Mouse (Mus musculus) granulocyte monocyte progenitor cell, adult 5-6 weeks (primary cell): ENCODE measurements around the gene Cstb. TPM values are rescaled to one million over a fixed set of nuclear protein-coding genes. Genes with fewer than 3 reads are reported as not detected.

ENCODE experiments used
- ATAC-seq: replicated peaks from 2 replicates; pipeline ENCODE4 v1.8.0; 2016; ENCODE audit warnings: mild to moderate bottlenecking, moderate TSS enrichment, inconsistent platforms; ENCODE audit not compliant: poor library complexity, severe bottlenecking
- total RNA-seq, 2 experiments: library from RNA; stranded (forward) in 1 of 2; stranded (reverse) in 1 of 2; fragments of 200-712, 200-1000 nt in 1 of 2; fragments of >200 nt in 1 of 2; fragmentation: Nextera tagmentation in 1 of 2; gene quantifications; 2 replicates each; pipeline ENCODE4 v1.2.3; 2014 to 2017

The Cstb gene
- total RNA-seq (2014; fragmentation: Nextera tagmentation) (72.8 and 118 TPM in 2 replicates), total RNA-seq (2017) (37.3 and 43.4 TPM in 2 replicates)

- ATAC-seq = peak; percentile 86
These were observed at the start of gene Cstb for GRCm38 (mm10) chr10:78425181-78426041. TSS of gene Cstb (plus strand) at chr10:78425669.

DNA sequence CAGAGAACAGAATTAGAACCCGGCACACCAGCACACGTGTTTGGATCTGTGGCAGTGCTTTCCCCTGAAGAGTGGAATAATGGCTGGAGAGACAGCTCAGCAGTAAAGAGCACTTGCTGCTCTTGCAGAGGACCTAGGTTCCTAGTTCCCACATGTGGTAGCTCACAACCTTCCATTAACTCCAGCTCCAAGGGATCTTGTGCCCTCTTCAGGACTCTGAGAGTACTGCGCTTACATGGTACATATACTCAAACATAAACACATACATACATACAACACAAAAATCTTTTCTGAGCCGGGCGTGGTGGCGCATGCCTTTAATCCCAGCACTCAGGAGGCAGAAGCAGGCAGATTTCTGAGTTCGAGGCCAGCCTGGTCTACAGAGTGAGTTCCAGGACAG is 47.0 kb upstream of the Cstb start:
- ATAC-seq = no peak

- ATAC-seq = no peak
These were observed 41.9 kb upstream of the Cstb start for GRCm38 (mm10) chr10:78383567-78383966.

GRCm38 (mm10) chr10:78385520-78385919 is 39.9 kb upstream of the Cstb start:
- no peak for ATAC-seq

- no peak for ATAC-seq
These were observed 37.1 kb upstream of the Cstb start for GRCm38 (mm10) chr10:78388216-78388980.

GRCm38 (mm10) chr10:78390982-78391470 is 34.4 kb upstream of the Cstb start:
- ATAC-seq = no peak

- ATAC-seq = peak; percentile 68
These were observed 33.4 kb upstream of the Cstb start for GRCm38 (mm10) chr10:78392072-78392471.

- ATAC-seq = no peak
These were observed 30.1 kb upstream of the Cstb start for GRCm38 (mm10) chr10:78395377-78395776.

- peak; percentile 82 for ATAC-seq
These were observed 29.4 kb upstream of the Cstb start for GRCm38 (mm10) chr10:78395819-78396624.

- no peak for ATAC-seq
These were observed 28.9 kb upstream of the Cstb start for GRCm38 (mm10) chr10:78396625-78396885.

GRCm38 (mm10) chr10:78399090-78399657 is 26.3 kb upstream of the Cstb start:
- ATAC-seq = no peak

DNA sequence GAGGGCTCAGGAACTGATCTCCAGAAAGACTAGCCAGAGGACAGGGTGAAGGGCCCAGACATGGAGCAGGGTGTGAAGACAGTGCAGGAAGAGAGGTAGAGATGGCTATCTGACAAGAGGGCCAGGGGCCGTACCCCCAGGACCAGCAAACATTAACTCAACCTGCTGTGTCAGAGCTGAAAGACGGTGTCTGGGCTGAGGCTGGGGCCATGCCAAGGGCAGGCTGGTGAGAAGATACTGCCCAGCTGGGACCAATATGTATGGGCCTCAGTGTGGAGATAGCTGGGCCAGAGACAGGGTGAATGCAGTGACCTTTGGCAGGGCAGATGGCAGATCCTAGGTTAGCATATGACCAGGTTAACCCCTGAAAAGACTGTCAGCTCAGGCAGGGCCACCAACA is 24.3 kb upstream of the Cstb start:
- no peak for ATAC-seq

DNA sequence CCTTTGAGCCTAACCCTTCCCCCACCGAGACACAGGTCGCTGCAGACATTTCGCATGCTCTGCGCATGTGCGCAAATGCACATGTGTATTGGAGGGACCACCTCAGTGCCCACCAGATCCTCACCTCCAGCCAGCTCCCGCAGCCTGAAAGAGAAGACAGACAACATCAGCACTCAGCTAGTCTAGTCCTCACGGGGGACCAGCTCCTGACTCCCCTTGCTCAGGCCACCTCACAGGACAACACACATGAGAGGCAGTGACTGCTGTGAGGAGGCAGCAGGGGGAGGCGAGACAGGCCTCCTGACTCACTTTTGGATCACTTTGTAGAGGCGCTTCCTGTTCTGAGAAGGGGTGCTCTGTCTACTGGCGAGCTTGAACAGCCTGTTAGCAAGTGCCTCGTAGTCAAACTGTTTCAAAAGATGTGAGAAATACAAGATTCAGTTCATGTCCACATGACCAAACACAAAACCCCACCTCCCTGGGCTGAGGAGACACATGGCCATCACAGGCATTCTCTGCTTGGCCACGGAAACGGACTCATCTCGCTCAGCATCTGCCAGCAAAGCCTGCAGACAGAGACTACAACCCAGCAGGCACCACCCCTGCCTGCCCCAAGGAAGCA is 23.1 kb upstream of the Cstb start:
- ATAC-seq = no peak

DNA sequence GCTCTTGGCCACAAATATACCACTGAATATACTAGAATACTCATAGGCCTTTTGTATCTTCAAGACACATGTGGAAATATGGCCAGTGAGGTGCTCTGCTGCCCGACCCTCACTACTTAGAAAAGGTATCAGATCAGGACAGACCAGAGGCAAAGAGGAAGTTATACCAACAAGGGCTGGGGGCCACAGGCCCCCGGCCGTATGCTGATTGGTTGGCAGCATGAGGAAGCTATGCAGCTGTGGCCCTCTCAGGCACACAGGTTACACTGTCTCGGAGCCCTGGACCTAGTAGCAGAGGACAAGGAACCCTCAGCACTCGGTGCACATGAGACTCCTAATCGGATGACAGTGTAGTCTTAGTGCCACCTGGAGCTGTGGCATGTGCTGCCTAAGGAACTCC is 19.3 kb upstream of the Cstb start:
- ATAC-seq = peak; percentile 84

- ATAC-seq = no peak
These were observed 18.3 kb upstream of the Cstb start for GRCm38 (mm10) chr10:78407132-78407531.

DNA sequence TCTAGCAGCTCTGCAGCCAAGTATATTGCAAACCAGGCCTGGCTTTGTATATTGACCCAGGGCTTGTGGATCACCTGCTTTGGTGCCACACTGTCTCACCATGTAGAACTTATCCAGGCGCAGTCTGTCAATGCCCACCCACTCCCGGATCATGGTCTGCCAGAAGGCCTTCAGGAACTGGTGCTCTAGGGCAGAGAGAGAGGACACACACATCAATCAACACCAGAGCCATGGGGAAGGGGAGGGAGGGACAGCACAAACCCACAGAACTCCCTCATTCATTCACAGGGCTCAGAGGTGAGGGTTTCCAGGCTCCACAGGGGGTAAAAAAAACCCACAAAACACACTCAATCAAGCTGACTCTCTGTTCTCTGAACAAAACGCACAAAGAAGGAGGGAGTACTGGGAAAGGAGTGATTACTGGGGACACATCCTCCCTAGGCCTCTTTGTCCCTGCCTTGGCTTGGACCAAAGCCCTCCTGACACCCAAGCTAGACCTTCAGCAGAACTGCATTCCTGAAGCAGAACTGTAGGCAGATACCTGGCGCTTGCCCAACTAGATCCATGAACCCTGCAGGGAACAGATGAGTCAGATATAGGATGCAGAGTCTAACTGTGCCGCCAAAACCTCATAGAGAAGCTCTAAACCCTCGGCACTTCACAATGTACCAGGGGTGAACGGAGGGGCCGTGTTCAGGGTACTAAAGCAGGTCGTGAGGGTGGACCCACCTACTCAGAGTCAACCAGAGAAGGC is 16.3 kb upstream of the Cstb start:
- ATAC-seq = no peak

DNA sequence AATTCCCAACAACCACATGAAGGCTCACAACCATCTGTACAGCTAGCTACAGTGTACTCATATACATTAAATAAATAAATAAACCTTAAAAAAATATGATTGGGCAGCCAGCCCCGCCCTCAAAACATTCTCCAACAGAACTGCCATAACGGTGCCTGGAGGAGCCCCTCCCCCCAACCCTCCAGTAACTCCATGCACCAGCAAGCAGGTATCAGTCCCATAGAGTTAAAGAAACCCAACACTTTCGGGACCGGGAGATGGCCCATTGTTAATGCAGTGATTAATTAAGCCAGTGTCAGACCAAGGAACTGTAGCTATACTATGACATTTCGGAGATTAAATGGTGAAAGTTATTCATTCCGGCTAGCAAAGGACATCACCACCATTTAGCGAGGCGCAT is 13.6 kb upstream of the Cstb start:
- ATAC-seq = no peak

- peak; percentile 98 for ATAC-seq
These were observed 12.9 kb upstream of the Cstb start, which contains the start of gene Rrp1 for GRCm38 (mm10) chr10:78412319-78413151. TSS of gene Rrp1 (minus strand) at chr10:78413043.
